Mouse (Mus musculus): ENCODE measurements around the gene Slc8a3. TPM values are rescaled to one million over a fixed set of nuclear protein-coding genes. Genes with fewer than 3 reads are reported as not detected.

The Slc8a3 gene
- polyA plus RNA-seq, 1 experiment = 9.8 TPM

DNA sequence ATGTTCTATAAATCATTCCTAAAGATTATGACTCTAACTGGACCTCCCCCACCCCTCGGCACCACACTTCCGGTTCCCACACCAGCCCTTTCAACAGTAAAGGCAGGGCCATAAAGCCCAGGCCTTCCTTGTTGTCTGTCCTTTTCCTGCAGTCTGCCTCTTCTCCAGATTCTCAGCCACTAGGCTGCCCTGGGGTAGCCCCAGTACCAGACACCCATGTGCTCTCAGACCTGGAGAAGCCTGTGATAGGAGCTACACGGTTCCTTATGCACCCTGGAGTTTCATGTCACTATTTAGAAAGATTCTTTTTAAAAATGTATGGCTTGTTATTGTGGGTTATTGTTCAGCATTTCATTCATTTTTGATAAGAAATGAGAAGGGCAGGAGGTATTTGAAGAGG, 172.6 kb downstream of the Slc8a3 start:
- no peaks in the 10 kb centered on the region for H3K4me1 ChIP-seq (ENCODE audit: control insufficient read depth, insufficient read depth, low read length)

GRCm38 (mm10) chr12:81159947-81160346, 173.0 kb downstream of the Slc8a3 start:
- H3K4me3 ChIP-seq (ENCODE audit: insufficient read depth, low read length) = no peak overlapping the region
- no peak overlapping the region for H3K27ac ChIP-seq (ENCODE audit: insufficient read depth, low read length)
- H3K4me1 ChIP-seq (ENCODE audit: control insufficient read depth, insufficient read depth, low read length) = no peaks in the 10 kb centered on the region
- no peak for TF ChIP-seq CTCF (IDR thresholded peaks at IDR 0.05; ENCODE audit: extremely low read depth, insufficient read depth, low read length)
- TF ChIP-seq POLR2A (IDR thresholded peaks at IDR 0.05; ENCODE audit: extremely low read depth, insufficient read depth, low read length) = no peak

More for the DNA sequence above, 172.6 kb downstream of the Slc8a3 start:
- H3K27ac ChIP-seq (ENCODE audit: insufficient read depth, low read length) = no peak overlapping the region
- no peak overlapping the region for H3K4me3 ChIP-seq (ENCODE audit: insufficient read depth, low read length)
- TF ChIP-seq CTCF (IDR thresholded peaks at IDR 0.05; ENCODE audit: extremely low read depth, insufficient read depth, low read length) = no peak
- TF ChIP-seq POLR2A (IDR thresholded peaks at IDR 0.05; ENCODE audit: extremely low read depth, insufficient read depth, low read length) = no peak

- Histone ChIP-seq H3K4me1 (ENCODE audit: control insufficient read depth, insufficient read depth, low read length) (no peaks in the 10 kb centered on the region), H3K27ac (ENCODE audit: insufficient read depth, low read length) (no peak overlapping the region), H3K4me3 (ENCODE audit: insufficient read depth, low read length) (no peak overlapping the region)
- TF ChIP-seq POLR2A (IDR thresholded peaks at IDR 0.05; ENCODE audit: extremely low read depth, insufficient read depth, low read length) (no peak), CTCF (IDR thresholded peaks at IDR 0.05; ENCODE audit: extremely low read depth, insufficient read depth, low read length) (no peak)
Measured at GRCm38 (mm10) chr12:81156841-81157240, 176.1 kb downstream of the Slc8a3 start.

GRCm38 (mm10) chr12:81155675-81156074, 177.3 kb downstream of the Slc8a3 start:
- TF ChIP-seq POLR2A (IDR thresholded peaks at IDR 0.05; ENCODE audit: extremely low read depth, insufficient read depth, low read length) (no peak), CTCF (IDR thresholded peaks at IDR 0.05; ENCODE audit: extremely low read depth, insufficient read depth, low read length) (no peak)
- H3K27ac ChIP-seq (ENCODE audit: insufficient read depth, low read length) = no peak overlapping the region
- H3K4me1 ChIP-seq (ENCODE audit: control insufficient read depth, insufficient read depth, low read length) = no peaks in the 10 kb centered on the region

GRCm38 (mm10) chr12:81152082-81152481, 180.9 kb downstream of the Slc8a3 start:
- H3K4me3 ChIP-seq (ENCODE audit: insufficient read depth, low read length) = no peak overlapping the region
- TF ChIP-seq CTCF (IDR thresholded peaks at IDR 0.05; ENCODE audit: extremely low read depth, insufficient read depth, low read length) (no peak), POLR2A (IDR thresholded peaks at IDR 0.05; ENCODE audit: extremely low read depth, insufficient read depth, low read length) (no peak)

More at GRCm38 (mm10) chr12:81155675-81156074, 177.3 kb downstream of the Slc8a3 start:
- H3K4me3 ChIP-seq (ENCODE audit: insufficient read depth, low read length) = no peak overlapping the region

GRCm38 (mm10) chr12:81150917-81151316, 182.1 kb downstream of the Slc8a3 start:
- Histone ChIP-seq H3K27ac (ENCODE audit: insufficient read depth, low read length) (no peak overlapping the region), H3K4me3 (ENCODE audit: insufficient read depth, low read length) (no peak overlapping the region), H3K4me1 (ENCODE audit: control insufficient read depth, insufficient read depth, low read length) (no peaks in the 10 kb centered on the region)
- TF ChIP-seq POLR2A (IDR thresholded peaks at IDR 0.05; ENCODE audit: extremely low read depth, insufficient read depth, low read length) = no peak
- TF ChIP-seq CTCF (IDR thresholded peaks at IDR 0.05; ENCODE audit: extremely low read depth, insufficient read depth, low read length) = no peak

More at GRCm38 (mm10) chr12:81152082-81152481, 180.9 kb downstream of the Slc8a3 start:
- H3K27ac ChIP-seq (ENCODE audit: insufficient read depth, low read length) = no peak overlapping the region
- no peaks in the 10 kb centered on the region for H3K4me1 ChIP-seq (ENCODE audit: control insufficient read depth, insufficient read depth, low read length)

DNA sequence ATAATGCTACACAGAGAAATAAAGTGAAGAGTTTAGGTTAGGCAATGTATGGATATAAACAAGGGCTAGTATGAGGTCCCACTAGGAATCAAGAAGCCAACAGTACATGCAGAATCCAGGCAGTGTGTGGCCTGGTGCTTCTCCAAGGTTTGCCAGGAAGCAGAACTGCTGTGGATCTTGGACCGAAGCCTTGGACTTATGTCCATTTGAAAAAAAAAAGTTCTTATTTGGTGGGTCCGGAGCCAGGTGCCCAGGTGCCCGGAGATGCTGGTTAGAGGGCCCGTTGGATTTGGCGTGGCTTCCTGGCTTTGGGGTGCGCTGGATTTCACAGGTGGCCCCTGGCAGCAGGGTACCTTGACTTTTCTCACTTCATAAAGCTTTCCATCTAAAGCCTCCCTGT, 185.0 kb downstream of the Slc8a3 start:
- no peak for TF ChIP-seq CTCF (IDR thresholded peaks at IDR 0.05; ENCODE audit: extremely low read depth, insufficient read depth, low read length)
- no peak for TF ChIP-seq POLR2A (IDR thresholded peaks at IDR 0.05; ENCODE audit: extremely low read depth, insufficient read depth, low read length)
- no peaks in the 10 kb centered on the region for H3K4me1 ChIP-seq (ENCODE audit: control insufficient read depth, insufficient read depth, low read length)
- no peak overlapping the region for H3K4me3 ChIP-seq (ENCODE audit: insufficient read depth, low read length)
- no peak overlapping the region for H3K27ac ChIP-seq (ENCODE audit: insufficient read depth, low read length)

Other genes starting within 250 kb of the Slc8a3 start
- gene Gm4787, start 46.3 kb upstream of the Slc8a3 start, polyA plus RNA-seq (2012; rRNA removed) = 2.1 and 2.2 TPM in 2 replicates
- gene Adam4, start 88.8 kb upstream of the Slc8a3 start, polyA plus RNA-seq (2012; rRNA removed) = 1.3 and 1.5 TPM in 2 replicates
- 54.1 and 71.7 TPM in 2 replicates for gene Cox16, start 151.9 kb upstream of the Slc8a3 start, polyA plus RNA-seq (2012; rRNA removed)
- gene Gm20498, start 199.7 kb upstream of the Slc8a3 start, polyA plus RNA-seq (2012; rRNA removed) = 25.9 and 27.3 TPM in 2 replicates
- 24.7 and 24.8 TPM in 2 replicates for gene Synj2bp, start 199.7 kb upstream of the Slc8a3 start, polyA plus RNA-seq (2012; rRNA removed)
- gene Adam21, start 235.3 kb upstream of the Slc8a3 start, polyA plus RNA-seq (2012; rRNA removed) = 0.30 and 0.38 TPM in 2 replicates

All from cortical plate, adult 2 months (tissue).